In genomic region chr11:50669542-50670362, GRCm38 (mm10) we compare ENCODE assay signal across 10 mouse cellular contexts.
A peak's percentile ranks its signal among the peaks of the same experiment; 100 is the strongest.
DNase-seq lines count a peak whose midpoint lies in the region; ATAC-seq and TF ChIP-seq lines count a peak whose summit lies in the region.
"Had no signal": no experiment of that assay in that cellular context is flagged by ENCODE, and none has a peak within 500 bp of the region (broad histone marks: within the 10 kb centered on the region; RNA-seq: fewer than 3 reads in every experiment).

No protein-coding gene starts in this region.

- peak; percentile 27; the same call in 1 of the 2 replicates for ATAC-seq in hindbrain, embryonic 14.5 days (ENCODE audit: low FRiP score)

- TF ChIP-seq POLR2A in myocyte (IDR thresholded peaks at IDR 0.05; ENCODE audit: insufficient read length, low read depth) = no peak

- no peak overlapping the region for H3K4me3 ChIP-seq in hindbrain, embryonic 14.5 days (replicated peaks; ENCODE audit: low read length)
- no peak overlapping the region for H3K4me3 ChIP-seq in hindbrain, embryonic 10.5 days
- no peak overlapping the region for H3K4me3 ChIP-seq in myocyte
- H3K4me3 ChIP-seq: embryonic facial prominence, embryonic 13.5 days had no signal

- H3K36me3 ChIP-seq in hindbrain, embryonic 14.5 days (replicated peaks; ENCODE audit: control insufficient read depth, insufficient read depth) = no peaks in the 10 kb centered on the region
- no peaks in the 10 kb centered on the region for H3K36me3 ChIP-seq in hindbrain, embryonic 10.5 days
- H3K36me3 ChIP-seq in myocyte (ENCODE audit: control insufficient read depth, insufficient read depth) = no peaks in the 10 kb centered on the region
- H3K36me3 ChIP-seq: embryonic facial prominence, embryonic 13.5 days had no signal

- no peak overlapping the region for H3K9ac ChIP-seq in hindbrain, embryonic 14.5 days
- H3K9ac ChIP-seq: embryonic facial prominence, embryonic 13.5 days; liver, embryonic 14.5 days had no signal

- H3ac ChIP-seq in myocyte (ENCODE audit: control insufficient read depth, insufficient read length) = no peak overlapping the region

- WGBS in hindbrain, embryonic 14.5 days = 85% methylated on average over 9 of the region's 9 CpGs
- 85% methylated on average over 9 of the region's 9 CpGs for WGBS in hindbrain, embryonic 10.5 days

- H3K27me3 ChIP-seq in hindbrain, embryonic 14.5 days (ENCODE audit: control insufficient read depth, insufficient read depth, low read length) = no peaks in the 10 kb centered on the region
- H3K27me3 ChIP-seq in hindbrain, embryonic 10.5 days (ENCODE audit: insufficient read depth, poor library complexity, severe bottlenecking) = no peaks in the 10 kb centered on the region
- no peaks in the 10 kb centered on the region for H3K27me3 ChIP-seq in myocyte (ENCODE audit: control insufficient read depth, insufficient read depth, insufficient read length)
- H3K27me3 ChIP-seq: embryonic facial prominence, embryonic 13.5 days had no signal

- DNase-seq in hindbrain, embryonic 14.5 days (ENCODE audit: low spot score) = peak; percentile 40
- no peak for DNase-seq in hindbrain, embryonic 10.5 days (ENCODE audit: low spot score)
- peak; percentile 88 for DNase-seq in adrenal gland, postnatal 14 days
- DNase-seq in gastrocnemius, adult 8-10 months (ENCODE audit: low spot score in 2 of 2) = peak; percentile 53 to 74
- DNase-seq in kidney, postnatal 10 days = peak; percentile 41
- no peak for DNase-seq in thymus, postnatal 4 days
- no peak for DNase-seq in spleen, postnatal 10 days (ENCODE audit: low spot score in 2 of 2)

- H3K4me1 ChIP-seq in hindbrain, embryonic 14.5 days (replicated peaks; ENCODE audit: control insufficient read depth, insufficient read depth, low read length) = 0 out of 2 replicates have a peak, but pooled peaks cover 13% of the 10 kb centered on the region
- H3K4me1 ChIP-seq in hindbrain, embryonic 10.5 days (replicated peaks) = peaks cover 11% of the 10 kb centered on the region; the same call in 1 of the 2 replicates

- no peaks in the 10 kb centered on the region for H3K79me2 ChIP-seq in myocyte (ENCODE audit: control insufficient read depth, insufficient read depth)

- H3K27ac ChIP-seq in hindbrain, embryonic 14.5 days = peak overlapping the region; percentile 16; the same call in 1 of the 2 replicates
- no peak overlapping the region for H3K27ac ChIP-seq in hindbrain, embryonic 10.5 days
- H3K27ac ChIP-seq: embryonic facial prominence, embryonic 13.5 days; liver, embryonic 14.5 days had no signal

- H3K9me3 ChIP-seq in hindbrain, embryonic 14.5 days (ENCODE audit: control insufficient read depth, low read length) = no peaks in the 10 kb centered on the region
- no peaks in the 10 kb centered on the region for H3K9me3 ChIP-seq in hindbrain, embryonic 10.5 days
- H3K9me3 ChIP-seq: embryonic facial prominence, embryonic 13.5 days had no signal

- H3K4me2 ChIP-seq in hindbrain, embryonic 14.5 days (replicated peaks) = no peak overlapping the region
- peak overlapping the region; percentile 63 for H3K4me2 ChIP-seq in myocyte (ENCODE audit: low read depth)
- H3K4me2 ChIP-seq: embryonic facial prominence, embryonic 13.5 days had no signal

TF ChIP-seq in myocyte, 11 proteins besides CTCF, POLR2A, EP300 and RAD21:
- TF ChIP-seq SRF (IDR thresholded peaks at IDR 0.05; ENCODE audit: control insufficient read depth, insufficient read length, low read depth) (peak; percentile 93), MYOG (IDR thresholded peaks at IDR 0.05; ENCODE audit: control insufficient read depth in 1 of 3, insufficient read depth in 1 of 3, insufficient read length in 2 of 3, low read depth in 2 of 3) (no peak), TCF3 (IDR thresholded peaks at IDR 0.05; ENCODE audit: insufficient read length, low read depth) (no peak), CEBPB (IDR thresholded peaks at IDR 0.05; ENCODE audit: insufficient read depth, poor library complexity, severe bottlenecking) (no peak), MAX (IDR thresholded peaks at IDR 0.05; ENCODE audit: low read depth) (no peak), REST (IDR thresholded peaks at IDR 0.05; ENCODE audit: insufficient read depth, insufficient read length) (no peak)

Comparison
In these comparisons a context has a peak if more than half of its experiments do, and no peak if none do; other contexts are left out.
1. DNase-seq: peak in hindbrain, embryonic 14.5 days (single experiment), adrenal gland, postnatal 14 days (single experiment), gastrocnemius, adult 8-10 months (2 of 2) and kidney, postnatal 10 days (single experiment); none in hindbrain, embryonic 10.5 days (single experiment), thymus, postnatal 4 days (single experiment) and spleen, postnatal 10 days (0 of 2).